Mouse (Mus musculus) stomach, embryonic 16.5 days (tissue): ENCODE measurements around the gene Prpf6. TPM values are rescaled to one million over a fixed set of nuclear protein-coding genes. Genes with fewer than 3 reads are reported as not detected.
A peak's percentile ranks its signal among the peaks of the same experiment; 100 is the strongest.

Source experiments
- ATAC-seq: fragments of 200-750 bp; cut with Nextera tagmentation; 2 replicates; pipeline ENCODE4 v1.8.0; 2017; ENCODE audit warnings: moderate number of reproducible peaks, moderate TSS enrichment; ENCODE audit not compliant: insufficient read depth, low FRiP score
- H3K27ac ChIP-seq: fragments of 300-500 bp; sonication (generic); 2 replicates; pipeline ENCODE4 v1.5.1; 2014; ENCODE audit warnings: low read length
- H3K27me3 ChIP-seq: fragments of 300-500 bp; sonication (generic); 2 replicates; pipeline ENCODE4 v1.6.1; 2014; ENCODE audit warnings: low read length, control low read depth, mixed read lengths; ENCODE audit not compliant: control insufficient read depth, insufficient read depth
- H3K36me3 ChIP-seq: fragments of 300-500 bp; sonication (generic); 2 replicates; pipeline ENCODE4 v1.6.1; 2014; ENCODE audit warnings: low read length; ENCODE audit not compliant: control insufficient read depth, insufficient read depth
- H3K4me1 ChIP-seq: fragments of 300-500 bp; sonication (generic); 2 replicates; pipeline ENCODE4 v1.6.1; 2014; ENCODE audit warnings: low read length, control low read depth, mixed read lengths; ENCODE audit not compliant: control insufficient read depth, insufficient read depth
- H3K4me2 ChIP-seq: fragments of 300-500 bp; sonication (generic); 2 replicates; pipeline ENCODE4 v1.6.1; 2014; ENCODE audit warnings: low read depth, low read length, mixed read lengths
- H3K4me3 ChIP-seq: fragments of 300-500 bp; sonication (generic); replicated peaks from 2 replicates; pipeline ENCODE4 v1.5.1; 2014; ENCODE audit warnings: mild to moderate bottlenecking, low read length
- H3K9ac ChIP-seq: fragments of 300-500 bp; sonication (generic); 2 replicates; pipeline ENCODE4 v1.6.1; 2014; ENCODE audit warnings: low read length
- H3K9me3 ChIP-seq: fragments of 300-500 bp; sonication (generic); replicated peaks from 2 replicates; pipeline ENCODE4 v1.6.1; 2016; ENCODE audit warnings: low read length, control low read depth; ENCODE audit not compliant: control insufficient read depth
- WGBS: fragments of 180-500 bp; shearing (Covaris S2); extraction: QIAGEN DNeasy Blood & Tissue Kit; methylation state at CpG from one replicate; pipeline ENCODE4 v1.1.7; 2014; 5-methylcytosine and 5-hydroxymethylcytosine counted together
- microRNA-seq: library from miRNA; unstranded; fragments of <30 nt; microRNA quantifications from one replicate; pipeline ENCODE4, GENCODE M21; 2016
- polyA plus RNA-seq: library from polyadenylated mRNA; unstranded; fragments of >200 nt; fragmentation: Nextera tagmentation; extraction: Ambion mirVana; gene quantifications from 2 replicates; pipeline ENCODE4 v1.2.1, GENCODE M21; 2015

Prpf6 gene
- polyA plus RNA-seq, 1 experiment from 2014 or later = 59.1 TPM

GRCm38 (mm10) chr2:181693339-181694280 is 101.9 kb downstream of the Prpf6 start, which contains the start of gene Rgs19:
Gene Rgs19, minus strand, starts transcription at chr2:181693977.
- Histone ChIP-seq H3K4me2 (peak within 1 kb of the TSS; percentile 93), H3K27ac (peak within 1 kb of the TSS; percentile 55; the same call in 1 of the 2 replicates), H3K4me3 (peak within 1 kb of the TSS; percentile 62), H3K9me3 (no peaks in the 10 kb centered on the region), H3K36me3 (no peaks in the 10 kb centered on the region), H3K4me1 (0 out of 2 replicates have a peak, but pooled peaks cover 11% of the 10 kb centered on the region), H3K27me3 (no peaks in the 10 kb centered on the region), H3K9ac (peak within 1 kb of the TSS; percentile 77)
- under 1% methylated on average over 75 of the region's 75 CpGs for WGBS
- ATAC-seq = peak; percentile 90

GRCm38 (mm10) chr2:181694581-181694980 is 102.9 kb downstream of the Prpf6 start:
- no peak for ATAC-seq
- no peaks in the 10 kb centered on the region for H3K36me3 ChIP-seq
- no peak overlapping the region for H3K9ac ChIP-seq
- H3K4me2 ChIP-seq = peak overlapping the region; percentile 93
- H3K4me3 ChIP-seq = 0 out of 2 replicates have a peak overlapping the region, but pooled peaks have one; percentile 62
- H3K27ac ChIP-seq = no peak overlapping the region
- H3K27me3 ChIP-seq = no peaks in the 10 kb centered on the region
- 0 out of 2 replicates have a peak, but pooled peaks cover 11% of the 10 kb centered on the region for H3K4me1 ChIP-seq
- no peaks in the 10 kb centered on the region for H3K9me3 ChIP-seq
- WGBS = 89% methylated on average over 3 of the region's 3 CpGs

- Histone ChIP-seq H3K9me3 (no peaks in the 10 kb centered on the region), H3K4me3 (no peak overlapping the region), H3K4me2 (no peak overlapping the region), H3K36me3 (no peaks in the 10 kb centered on the region), H3K27me3 (no peaks in the 10 kb centered on the region), H3K9ac (no peak overlapping the region), H3K4me1 (0 out of 2 replicates have a peak, but pooled peaks cover 11% of the 10 kb centered on the region), H3K27ac (no peak overlapping the region)
- ATAC-seq = no peak
- WGBS = 67% methylated on average over 1 of the region's 1 CpGs
Observed at GRCm38 (mm10) chr2:181695776-181696175, 104.1 kb downstream of the Prpf6 start.

- no peak for ATAC-seq
- H3K9me3 ChIP-seq = no peaks in the 10 kb centered on the region
- H3K4me1 ChIP-seq = 0 out of 2 replicates have a peak, but pooled peaks cover 11% of the 10 kb centered on the region
- no peaks in the 10 kb centered on the region for H3K27me3 ChIP-seq
- 70% methylated on average over 33 of the region's 33 CpGs for WGBS
- H3K4me3 ChIP-seq = no peak overlapping the region
- no peak overlapping the region for H3K27ac ChIP-seq
- no peak overlapping the region for H3K9ac ChIP-seq
- no peak overlapping the region for H3K4me2 ChIP-seq
- H3K36me3 ChIP-seq = no peaks in the 10 kb centered on the region
Observed at GRCm38 (mm10) chr2:181696801-181697420, 105.2 kb downstream of the Prpf6 start.

GRCm38 (mm10) chr2:181698241-181698640 is 106.6 kb downstream of the Prpf6 start, which contains the start of gene Lkaaear1:
Gene Lkaaear1, minus strand, starts transcription at chr2:181698442.
- no peak for ATAC-seq
- Histone ChIP-seq H3K27me3 (no peaks in the 10 kb centered on the region), H3K4me1 (0 out of 2 replicates have a peak, but pooled peaks cover under 1% of the 10 kb centered on the region), H3K9ac (no peak within 1 kb of the TSS), H3K4me2 (no peak within 1 kb of the TSS), H3K4me3 (no peak within 1 kb of the TSS), H3K9me3 (no peaks in the 10 kb centered on the region), H3K27ac (no peak within 1 kb of the TSS), H3K36me3 (no peaks in the 10 kb centered on the region)
- 44% methylated on average over 5 of the region's 5 CpGs for WGBS

Small RNA genes lying within 50 kb of the gene (microRNA-seq; reads per million reads assigned to microRNA genes)
- gene Mir7006 = not detected

Other genes with a start within 250 kb of the Prpf6 start
- gene Zgpat, start 226.9 kb upstream of the Prpf6 start, polyA plus RNA-seq = 34.5 and 35.6 TPM in 2 replicates
- gene Arfrp1, start 226.5 kb upstream of the Prpf6 start, polyA plus RNA-seq = 53.7 and 59.5 TPM in 2 replicates
- 17.8 and 19.9 TPM in 2 replicates for gene Lime1, start 211.8 kb upstream of the Prpf6 start, polyA plus RNA-seq
- 7.9 and 9.7 TPM in 2 replicates for gene Zbtb46, start 132.4 kb upstream of the Prpf6 start, polyA plus RNA-seq
- gene Abhd16b, start 98.7 kb upstream of the Prpf6 start, polyA plus RNA-seq = 0.12 and 0.16 TPM in 2 replicates
- 139 and 142 TPM in 2 replicates for gene Tpd52l2, start 94.7 kb upstream of the Prpf6 start, polyA plus RNA-seq
- gene Dnajc5, start 71.4 kb upstream of the Prpf6 start, polyA plus RNA-seq = 77.5 and 84.9 TPM in 2 replicates
- 70.9 and 83.3 TPM in 2 replicates for gene Uckl1, start 7.0 kb upstream of the Prpf6 start, polyA plus RNA-seq
- 32.6 and 33.8 TPM in 2 replicates for gene Zfp512b, start 935 bp downstream of the Prpf6 start, polyA plus RNA-seq
- 25.7 and 26.7 TPM in 2 replicates for gene Samd10, start 7.3 kb downstream of the Prpf6 start, polyA plus RNA-seq
- 0.31 TPM in 1 of 2 replicates, not detected in the other for gene Gm29797, start 65.2 kb downstream of the Prpf6 start, polyA plus RNA-seq
- 25.4 and 25.5 TPM in 2 replicates for gene Sox18, start 79.8 kb downstream of the Prpf6 start, polyA plus RNA-seq
- gene Tcea2, start 88.4 kb downstream of the Prpf6 start, polyA plus RNA-seq = 19.3 and 19.7 TPM in 2 replicates
- 54.2 and 55.3 TPM in 2 replicates for gene Rgs19, start 102.1 kb downstream of the Prpf6 start, polyA plus RNA-seq
- not detected in 2 replicates for gene Lkaaear1, start 106.6 kb downstream of the Prpf6 start, polyA plus RNA-seq
- gene Oprl1, start 123.1 kb downstream of the Prpf6 start, polyA plus RNA-seq = 1.3 and 1.4 TPM in 2 replicates
- 1.9 and 2.0 TPM in 2 replicates for gene Myt1, start 171.5 kb downstream of the Prpf6 start, polyA plus RNA-seq
- 29.3 and 33.0 TPM in 2 replicates for gene Pcmtd2, start 246.0 kb downstream of the Prpf6 start, polyA plus RNA-seq